Mouse (Mus musculus) cerebellum, adult 11 months (tissue): Measurements from ENCODE around the gene Mettl1.

Experiments
- DNase-seq: peaks from one replicate; pipeline ENCODE4 v3.0.0; 2022

Gene Mettl1

DNA sequence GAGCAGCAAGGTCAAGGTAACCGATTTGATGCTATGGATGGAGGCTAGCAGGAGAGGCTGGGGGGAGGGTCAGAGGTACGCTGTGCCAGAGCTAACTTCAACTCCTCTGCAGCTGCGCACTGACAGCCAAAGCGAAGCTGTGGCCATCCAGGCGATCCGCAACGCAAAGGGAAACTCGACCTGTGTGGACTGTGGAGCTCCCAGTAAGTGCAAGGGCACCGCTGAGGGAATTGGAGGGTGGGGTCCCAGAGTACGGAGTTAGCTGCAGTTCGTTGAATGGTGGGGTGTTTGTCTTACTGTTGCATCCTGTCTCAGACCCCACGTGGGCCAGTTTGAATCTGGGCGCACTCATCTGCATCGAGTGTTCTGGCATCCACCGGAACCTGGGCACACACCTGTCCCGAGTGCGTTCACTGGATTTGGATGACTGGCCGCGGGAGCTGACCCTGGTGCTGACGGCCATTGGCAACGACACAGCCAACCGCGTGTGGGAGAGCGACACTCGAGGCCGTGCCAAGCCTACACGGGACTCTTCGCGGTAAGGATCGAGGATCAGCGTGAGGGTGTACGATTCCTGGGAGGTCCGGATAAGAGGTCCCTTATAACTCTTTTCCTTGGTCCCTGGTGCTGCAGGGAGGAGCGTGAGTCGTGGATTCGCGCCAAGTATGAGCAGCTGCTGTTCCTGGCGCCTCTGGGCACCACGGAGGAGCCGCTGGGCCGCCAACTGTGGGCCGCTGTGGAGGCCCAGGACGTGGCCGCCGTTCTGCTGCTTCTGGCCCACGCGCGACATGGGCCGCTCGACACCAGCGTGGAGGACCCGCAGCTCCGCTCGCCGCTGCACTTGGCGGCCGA is 49.6 kb downstream of the Mettl1 start:
- DNase-seq = no peak

GRCm38 (mm10) chr10:127091507-127092396 is 50.5 kb downstream of the Mettl1 start:
- no peak for DNase-seq

DNA sequence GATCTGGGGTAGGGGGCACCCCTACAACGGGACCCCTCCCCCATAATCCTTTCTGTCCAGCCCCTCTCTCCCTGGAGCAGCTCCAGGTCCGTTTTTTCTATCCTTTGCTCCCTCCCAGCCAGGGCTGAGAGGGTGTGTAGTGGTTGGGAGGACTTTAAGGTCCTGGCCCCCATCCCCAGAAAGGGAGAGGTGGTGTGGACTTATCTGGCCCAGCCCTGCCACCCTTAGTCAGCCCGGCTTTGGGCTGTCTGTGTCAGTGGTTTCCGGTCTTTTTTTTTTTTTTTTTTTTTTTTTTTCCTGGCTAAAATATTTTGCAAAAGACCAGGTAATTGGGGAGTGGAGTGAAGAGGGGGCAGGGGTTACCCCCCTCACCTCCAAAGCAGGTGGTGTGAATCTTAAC is 51.5 kb downstream of the Mettl1 start:
- no peak for DNase-seq

DNA sequence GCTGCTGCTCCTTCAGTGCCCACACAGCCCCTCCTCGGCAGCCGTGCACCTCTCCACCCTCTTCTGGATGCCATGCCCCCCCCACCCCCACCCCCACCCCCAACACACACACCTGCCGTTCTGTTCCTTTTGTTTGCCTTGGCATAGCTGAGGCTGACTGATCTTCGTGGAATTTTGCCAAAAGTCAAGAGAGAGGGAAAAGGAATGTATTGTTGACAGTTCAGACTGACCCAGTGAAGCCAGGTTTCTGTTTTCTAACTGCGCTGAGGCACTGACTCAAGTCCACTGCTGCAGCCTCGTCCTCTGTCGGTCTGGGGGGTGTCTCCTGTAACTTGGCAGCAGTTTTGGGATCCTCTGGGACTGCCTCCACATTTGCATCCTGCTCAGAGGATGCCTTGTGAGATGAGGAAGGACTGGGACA is 53.2 kb downstream of the Mettl1 start:
- DNase-seq = no peak
